ENCODE assay signal across 8 mouse cellular contexts in the genomic region with DNA sequence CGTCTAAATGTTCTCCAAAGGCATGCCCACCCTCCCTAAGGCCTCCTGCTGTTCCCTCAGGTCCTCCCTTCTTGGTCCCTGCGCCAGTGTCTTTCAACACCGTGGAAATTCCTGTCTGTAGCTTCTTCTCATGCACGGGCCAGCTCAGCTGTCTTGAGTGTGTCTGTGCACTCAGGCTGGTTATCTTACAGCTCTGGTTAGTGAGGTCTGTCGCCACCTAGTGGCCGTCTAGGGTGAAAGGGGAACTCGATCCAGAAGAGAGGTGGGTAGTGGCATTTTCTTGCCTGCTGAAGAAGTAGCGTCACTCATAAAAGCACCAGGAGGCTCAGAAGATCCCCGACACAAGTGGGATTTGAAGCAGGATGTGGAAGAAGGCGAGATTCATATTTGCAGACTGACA.
DNase-seq lines count a peak whose midpoint lies in the region; ATAC-seq and TF ChIP-seq lines count a peak whose summit lies in the region.

No protein-coding gene starts in this region.

- no peaks in the 10 kb centered on the region for H3K27me3 ChIP-seq in midbrain, embryonic 10.5 days (ENCODE audit: low read depth, poor library complexity, severe bottlenecking)

- ATAC-seq in activated CD4-positive, CD25-positive, alpha-beta regulatory T cell, adult 4 months = peak; percentile 82
- ATAC-seq in erythroid progenitor cell, adult 5-6 weeks (replicated peaks; ENCODE audit: low FRiP score, poor library complexity, severe bottlenecking) = no peak; the same call in 1 of the 2 replicates

- H3K27ac ChIP-seq in gastrocnemius, adult 2 months = no peak overlapping the region
- no peak overlapping the region for H3K27ac ChIP-seq in midbrain, embryonic 10.5 days (replicated peaks)

- no peaks in the 10 kb centered on the region for H3K9me3 ChIP-seq in midbrain, embryonic 10.5 days (replicated peaks)

- intact Hi-C loops in gastrocnemius, adult 2 months (cut with DNase I) = loop anchor here (2.0 to 10.0 kb wide), 2 partner anchors 180 to 300 kb away; no protein-coding TSS in a partner anchor

- no peaks in the 10 kb centered on the region for H3K36me3 ChIP-seq in midbrain, embryonic 10.5 days

- peak; percentile 78 to 82 for DNase-seq in cerebellum, postnatal 36 days
- DNase-seq in gastrocnemius, adult 2 months = peak; percentile 83
- peak; percentile 84 for DNase-seq in hindlimb bud, embryonic 11.5 days (ENCODE audit: extremely low spot score, low read depth, low spot score)
- DNase-seq in left cerebral cortex, adult 8-10 months (ENCODE audit: low spot score in 2 of 2) = peak; percentile 55 to 64
- DNase-seq in midbrain, embryonic 10.5 days (ENCODE audit: low spot score) = peak; percentile 82
- peak; percentile 74 to 76 for DNase-seq in right cerebral cortex, postnatal 36 days (ENCODE audit: low spot score in 2 of 2)

- TF ChIP-seq CTCF in gastrocnemius, adult 2 months (IDR thresholded peaks at IDR 0.05) = peak; percentile 94

- peaks cover 15% of the 10 kb centered on the region for H3K4me1 ChIP-seq in midbrain, embryonic 10.5 days

- 7% methylated on average over 10 of the region's 10 CpGs for WGBS in midbrain, embryonic 10.5 days

- H3K4me3 ChIP-seq in gastrocnemius, adult 2 months = no peak overlapping the region
- no peak overlapping the region for H3K4me3 ChIP-seq in midbrain, embryonic 10.5 days
